Mouse (Mus musculus) small intestine, adult 2 months (tissue): ENCODE data around the gene Cry2.

Experiments used
- CTCF ChIP-seq: fragments of 200-500 bp; IDR thresholded peaks from 2 replicates; pipeline ENCODE4 v1.5.1; 2012; ENCODE audit warnings: low read depth, mild to moderate bottlenecking, control low read depth, inconsistent platforms, low read length, moderate library complexity, mixed read lengths; ENCODE audit not compliant: insufficient replicate concordance, insufficient read length; ENCODE audit errors: extremely low read depth
- POLR2A ChIP-seq: fragments of 200-500 bp; IDR thresholded peaks from 2 replicates; pipeline ENCODE4 v1.6.1; 2012; ENCODE audit warnings: low read depth, mild to moderate bottlenecking, control low read depth, inconsistent platforms, low read length, moderate library complexity

- no peak for TF ChIP-seq POLR2A
- TF ChIP-seq CTCF = no peak
These were observed 30.8 kb upstream of the Cry2 start for GRCm38 (mm10) chr2:92464690-92465089.
